Mouse (Mus musculus): ENCODE data around the gene Olfr1020. TPM values are rescaled to one million over a fixed set of nuclear protein-coding genes. Genes with fewer than 3 reads are reported as not detected.

Gene Olfr1020
- not detected in 2 replicates for polyA plus RNA-seq (2015; fragmentation: Nextera tagmentation; extraction: Ambion mirVana)

DNA sequence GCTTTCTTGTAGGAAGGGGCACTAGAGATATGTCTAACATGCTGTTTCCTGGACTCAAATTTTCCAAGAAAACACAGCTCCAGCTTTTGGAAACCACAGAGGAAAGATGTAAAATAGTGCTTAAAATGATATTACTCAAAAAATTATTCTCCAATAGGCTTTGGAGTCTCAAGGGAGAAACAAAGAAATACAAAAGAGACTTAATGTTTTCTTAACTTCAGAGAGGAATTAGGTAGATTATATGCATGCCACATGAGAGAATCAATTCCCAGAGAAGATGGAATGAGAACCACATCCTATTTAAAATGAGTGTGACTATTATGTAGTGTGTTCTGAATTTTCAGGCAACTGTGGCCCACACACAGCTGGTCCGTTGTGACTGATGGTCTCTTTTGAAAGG is at the start of gene Olfr1020:
TSS of gene Olfr1020 (plus strand) at position 301 of the 400 bp plus-strand sequence.

DNA sequence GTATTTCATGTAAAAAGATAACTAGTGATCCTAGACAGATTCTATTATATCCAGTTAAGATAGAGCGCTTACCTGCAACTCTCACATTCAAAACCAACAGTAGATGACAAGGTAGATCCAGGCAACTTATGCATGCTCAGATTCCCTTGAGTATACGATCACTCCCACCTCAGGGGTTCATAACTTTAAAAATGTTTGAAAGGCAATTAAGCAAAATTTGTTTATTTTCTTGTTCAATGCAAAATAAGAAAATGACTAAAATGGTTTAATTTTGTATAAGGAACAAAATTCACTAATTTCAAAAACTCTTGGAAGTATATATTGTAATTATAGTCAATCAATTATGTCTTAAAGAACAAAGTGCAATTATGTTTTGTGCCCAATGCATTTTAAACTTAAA is 44.4 kb upstream of the Olfr1020 start, which contains the start of gene Olfr1016:
TSS of gene Olfr1016 (minus strand) at position 101 of the 400 bp plus-strand sequence.

DNA sequence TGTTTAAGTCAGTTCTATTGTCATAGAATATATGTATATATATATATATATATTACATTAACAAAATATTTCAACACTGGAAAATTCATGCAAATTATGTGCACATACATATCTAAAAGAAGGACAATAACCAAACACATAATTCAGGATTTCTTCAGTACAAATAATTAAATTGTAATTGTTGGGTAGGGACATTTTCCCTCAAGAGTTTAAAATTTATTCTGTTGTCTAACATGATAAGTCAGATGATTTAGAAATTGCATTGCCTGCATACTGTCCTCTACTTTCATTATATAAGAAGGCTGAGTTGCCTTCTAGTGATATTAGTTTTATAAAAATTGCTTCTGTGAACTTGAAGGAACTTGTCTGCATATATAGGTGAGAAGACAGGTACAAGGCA is 28.7 kb upstream of the Olfr1020 start, which contains the start of gene Olfr1018:
TSS of gene Olfr1018 (plus strand) at position 301 of the 400 bp plus-strand sequence.

DNA sequence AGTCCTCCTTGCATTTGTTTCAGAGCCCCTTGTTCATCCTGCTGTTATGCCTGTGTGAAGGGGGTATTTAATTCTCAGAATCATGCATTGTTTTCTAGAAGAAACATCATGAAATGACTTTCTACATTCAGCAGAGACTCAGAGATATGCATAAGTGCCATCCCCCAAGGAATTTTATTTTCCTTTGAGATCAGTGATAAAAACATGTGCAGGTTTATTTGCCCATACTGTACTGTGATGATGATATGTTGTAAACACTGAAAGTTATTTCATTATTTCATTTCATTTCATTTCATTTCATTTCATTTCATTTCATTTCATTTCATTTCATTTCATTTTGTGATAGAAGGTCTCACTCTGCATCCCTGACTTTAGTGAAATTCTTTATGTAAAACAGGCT is 1.4 kb upstream of the Olfr1020 start, which contains the start of gene Olfr1019:
TSS of gene Olfr1019 (minus strand) at position 101 of the 400 bp plus-strand sequence.

DNA sequence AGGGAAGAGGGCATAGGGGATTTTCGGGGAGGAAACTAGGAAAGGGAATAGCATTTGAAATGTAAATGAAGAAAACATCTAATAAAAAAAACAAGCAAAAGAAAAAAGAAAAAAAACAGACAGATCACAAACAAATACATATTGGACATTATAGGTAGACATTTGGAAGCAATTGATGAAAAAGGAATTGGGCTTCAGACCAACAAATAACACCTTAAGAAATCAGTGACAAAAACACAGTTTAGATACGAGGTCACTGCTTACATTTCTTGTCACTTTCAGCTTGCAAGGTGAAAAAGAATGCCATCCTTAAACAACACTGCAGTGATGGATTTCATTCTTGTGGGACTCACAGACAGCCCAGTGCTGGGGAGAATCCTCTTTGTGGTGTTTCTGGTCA is 21.5 kb downstream of the Olfr1020 start, which contains the start of gene Olfr1022:
TSS of gene Olfr1022 (plus strand) at position 301 of the 400 bp plus-strand sequence.

DNA sequence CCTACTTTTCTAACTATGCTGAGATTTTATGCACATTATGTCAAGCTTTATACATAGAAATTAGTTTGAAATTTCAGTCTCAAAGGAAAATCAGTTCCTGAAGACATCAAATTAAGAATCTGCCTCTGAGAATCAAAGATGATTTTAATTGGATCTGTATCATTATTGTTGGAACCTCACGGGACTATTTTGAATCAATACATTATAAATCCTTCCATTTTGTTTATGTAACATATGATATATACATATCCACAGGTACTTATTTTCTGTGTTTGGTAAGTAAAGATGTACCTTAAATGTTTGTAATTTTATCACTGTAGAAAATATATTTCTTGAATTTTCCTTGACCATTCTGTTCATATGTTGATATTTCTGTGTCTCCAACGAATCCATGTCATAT is 38.5 kb downstream of the Olfr1020 start, which contains the start of gene Olfr1023:
TSS of gene Olfr1023 (plus strand) at position 301 of the 400 bp plus-strand sequence.

Other genes with a start within 250 kb of the Olfr1020 start
- gene Olfr1000, start 235.1 kb upstream of the Olfr1020 start, polyA plus RNA-seq (2015; fragmentation: Nextera tagmentation; extraction: Ambion mirVana): not detected in 2 replicates
- not detected in 2 replicates for gene Olfr1002, start 196.3 kb upstream of the Olfr1020 start, polyA plus RNA-seq (2015; fragmentation: Nextera tagmentation; extraction: Ambion mirVana)
- gene Olfr154, start 182.6 kb upstream of the Olfr1020 start, polyA plus RNA-seq (2015; fragmentation: Nextera tagmentation; extraction: Ambion mirVana): not detected in 2 replicates
- not detected in 2 replicates for gene Olfr1006, start 168.3 kb upstream of the Olfr1020 start, polyA plus RNA-seq (2015; fragmentation: Nextera tagmentation; extraction: Ambion mirVana)
- gene Olfr1008, start 157.6 kb upstream of the Olfr1020 start, polyA plus RNA-seq (2015; fragmentation: Nextera tagmentation; extraction: Ambion mirVana): not detected in 2 replicates
- not detected in 2 replicates for gene Olfr1009, start 131.6 kb upstream of the Olfr1020 start, polyA plus RNA-seq (2015; fragmentation: Nextera tagmentation; extraction: Ambion mirVana)
- gene Olfr1012, start 84.3 kb upstream of the Olfr1020 start, polyA plus RNA-seq (2015; fragmentation: Nextera tagmentation; extraction: Ambion mirVana): not detected in 2 replicates
- not detected in 2 replicates for gene Olfr1013, start 79.9 kb upstream of the Olfr1020 start, polyA plus RNA-seq (2015; fragmentation: Nextera tagmentation; extraction: Ambion mirVana)
- gene Olfr1014, start 74.3 kb upstream of the Olfr1020 start, polyA plus RNA-seq (2015; fragmentation: Nextera tagmentation; extraction: Ambion mirVana): not detected in 2 replicates
- gene Olfr1015, start 65.0 kb upstream of the Olfr1020 start, polyA plus RNA-seq (2015; fragmentation: Nextera tagmentation; extraction: Ambion mirVana): not detected in 2 replicates
- gene Olfr1016, start 44.5 kb upstream of the Olfr1020 start, polyA plus RNA-seq (2015; fragmentation: Nextera tagmentation; extraction: Ambion mirVana): not detected in 2 replicates
- not detected in 2 replicates for gene Olfr1018, start 28.6 kb upstream of the Olfr1020 start, polyA plus RNA-seq (2015; fragmentation: Nextera tagmentation; extraction: Ambion mirVana)
- gene Olfr1019, start 1.5 kb upstream of the Olfr1020 start, polyA plus RNA-seq (2015; fragmentation: Nextera tagmentation; extraction: Ambion mirVana): not detected in 2 replicates
- not detected in 2 replicates for gene Olfr1022, start 21.6 kb downstream of the Olfr1020 start, polyA plus RNA-seq (2015; fragmentation: Nextera tagmentation; extraction: Ambion mirVana)
- not detected in 2 replicates for gene Olfr1023, start 38.6 kb downstream of the Olfr1020 start, polyA plus RNA-seq (2015; fragmentation: Nextera tagmentation; extraction: Ambion mirVana)
- not detected in 2 replicates for gene Olfr1024, start 58.0 kb downstream of the Olfr1020 start, polyA plus RNA-seq (2015; fragmentation: Nextera tagmentation; extraction: Ambion mirVana)
- not detected in 2 replicates for gene Olfr1025-ps1, start 68.2 kb downstream of the Olfr1020 start, polyA plus RNA-seq (2015; fragmentation: Nextera tagmentation; extraction: Ambion mirVana)
- not detected in 2 replicates for gene Olfr1026, start 74.5 kb downstream of the Olfr1020 start, polyA plus RNA-seq (2015; fragmentation: Nextera tagmentation; extraction: Ambion mirVana)
- gene Olfr1028, start 103.4 kb downstream of the Olfr1020 start, polyA plus RNA-seq (2015; fragmentation: Nextera tagmentation; extraction: Ambion mirVana): not detected in 2 replicates
- gene Olfr1029, start 126.9 kb downstream of the Olfr1020 start, polyA plus RNA-seq (2015; fragmentation: Nextera tagmentation; extraction: Ambion mirVana): not detected in 2 replicates
- gene Olfr1030, start 132.2 kb downstream of the Olfr1020 start, polyA plus RNA-seq (2015; fragmentation: Nextera tagmentation; extraction: Ambion mirVana): not detected in 2 replicates
- not detected in 2 replicates for gene Olfr1031, start 143.3 kb downstream of the Olfr1020 start, polyA plus RNA-seq (2015; fragmentation: Nextera tagmentation; extraction: Ambion mirVana)
- not detected in 2 replicates for gene Olfr1032, start 158.5 kb downstream of the Olfr1020 start, polyA plus RNA-seq (2015; fragmentation: Nextera tagmentation; extraction: Ambion mirVana)
- gene Olfr1033, start 173.6 kb downstream of the Olfr1020 start, polyA plus RNA-seq (2015; fragmentation: Nextera tagmentation; extraction: Ambion mirVana): 41.0 TPM in 2 replicates
- 0.07 TPM in 2 replicates for gene Olfr1034, start 198.8 kb downstream of the Olfr1020 start, polyA plus RNA-seq (2015; fragmentation: Nextera tagmentation; extraction: Ambion mirVana)
- not detected in 2 replicates for gene Olfr1036, start 227.0 kb downstream of the Olfr1020 start, polyA plus RNA-seq (2015; fragmentation: Nextera tagmentation; extraction: Ambion mirVana)
- not detected in 2 replicates for gene Olfr1037, start 240.4 kb downstream of the Olfr1020 start, polyA plus RNA-seq (2015; fragmentation: Nextera tagmentation; extraction: Ambion mirVana)

Measured in urinary bladder, postnatal 0 days (tissue).